In the genomic region with DNA sequence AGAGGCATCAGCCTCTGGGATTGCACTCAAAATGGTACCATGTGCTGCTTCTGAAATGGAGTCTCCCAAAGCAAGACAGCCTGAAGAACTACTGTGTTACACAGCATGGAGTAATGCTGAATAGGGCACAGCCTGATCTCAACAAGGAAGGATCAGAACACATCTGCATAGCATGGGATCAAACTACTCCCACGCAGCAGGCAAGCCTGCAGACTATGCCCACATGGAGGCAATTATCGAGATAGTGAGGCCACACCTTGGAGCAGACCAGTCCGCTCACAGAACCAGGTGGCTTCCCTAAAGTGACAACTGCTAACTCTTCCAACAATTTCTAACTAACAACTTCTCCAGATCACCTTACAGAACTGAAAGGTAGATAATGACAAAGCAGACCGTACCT, we compare ENCODE assay signal across 20 mouse cellular contexts. TPM values are rescaled to one million over a fixed set of nuclear protein-coding genes. Genes with fewer than 3 reads are reported as not detected.
"Had no signal": no experiment of that assay in that cellular context is flagged by ENCODE, and none has a peak within 500 bp of the region (broad histone marks: within the 10 kb centered on the region; RNA-seq: fewer than 3 reads in every experiment).

No protein-coding gene starts in this region.

- H3K27ac ChIP-seq: midbrain, embryonic 10.5 days; midbrain, embryonic 12.5 days; neural tube, embryonic 13.5 days; neural tube, embryonic 15.5 days had no signal

- H3K36me3 ChIP-seq: midbrain, embryonic 10.5 days; midbrain, embryonic 12.5 days; neural tube, embryonic 13.5 days; neural tube, embryonic 15.5 days had no signal

- H3K9me3 ChIP-seq: midbrain, embryonic 10.5 days; midbrain, embryonic 12.5 days; neural tube, embryonic 13.5 days; neural tube, embryonic 15.5 days had no signal

- H3K4me3 ChIP-seq: midbrain, embryonic 10.5 days; midbrain, embryonic 12.5 days; myocyte; neural tube, embryonic 13.5 days; neural tube, embryonic 15.5 days had no signal

- H3K9ac ChIP-seq: lung, embryonic 14.5 days; midbrain, embryonic 12.5 days; neural tube, embryonic 13.5 days; neural tube, embryonic 15.5 days had no signal

- H3K4me1 ChIP-seq: midbrain, embryonic 10.5 days; midbrain, embryonic 12.5 days; neural tube, embryonic 13.5 days; neural tube, embryonic 15.5 days had no signal

- H3K27me3 ChIP-seq: midbrain, embryonic 12.5 days; neural tube, embryonic 13.5 days; neural tube, embryonic 15.5 days had no signal

- ATAC-seq: midbrain, embryonic 16.5 days had no signal

- H3K4me2 ChIP-seq: lung, embryonic 14.5 days; midbrain, embryonic 12.5 days; neural tube, embryonic 13.5 days; neural tube, embryonic 15.5 days had no signal

- DNase-seq: lung, embryonic 14.5 days; lung, postnatal 10 days; lung, postnatal 4 days; midbrain, embryonic 14.5 days; retina, postnatal 1 day; right cerebral cortex, adult 18-20 months; right cerebral cortex, postnatal 25 days; right cerebral cortex, postnatal 4 days; spleen, adult 18-20 months; thymus, adult 18-20 months; thymus, postnatal 14 days; thymus, postnatal 36 days had no signal

RNA-seq across cellular contexts. Expression of gene Kcna1, which starts 40.9 kb away (rescaled TPM):
- total RNA-seq: megakaryocyte, adult 5-6 weeks; megakaryocyte-erythroid progenitor cell, adult 5-6 weeks had no signal
- polyA plus RNA-seq: myocyte had no signal

RNA-seq across cellular contexts. Expression of gene Kcna6, which starts 53.4 kb away (rescaled TPM):
- total RNA-seq: megakaryocyte, adult 5-6 weeks; megakaryocyte-erythroid progenitor cell, adult 5-6 weeks had no signal
- polyA plus RNA-seq: myocyte had no signal
